Mouse (Mus musculus) Patski (cell line): ENCODE results near the gene Fam129a. TPM values are rescaled to one million over a fixed set of nuclear protein-coding genes. Genes with fewer than 3 reads are reported as not detected.
"Not testable (repeated sequence)": the region's sequence is repeated elsewhere in the genome, so short reads cannot be mapped to it uniquely, and the experiment has no call there.

Experiments used
- ATAC-seq: fragments of 100-300 bp; one replicate; pipeline ENCODE4 v1.8.0; 2021
- CTCF ChIA-PET: fragments of 350-600 bp; sonication (Branson Sonifier 250); formaldehyde crosslinking; loops from one replicate; lab custom pipeline; 2022; ENCODE audit warnings: inconsistent platforms; lab: Charles Lee
- POLR2A ChIA-PET: fragments of 350-600 bp; sonication (Branson Sonifier 250); formaldehyde crosslinking; loops from one replicate; lab custom pipeline; 2022; ENCODE audit warnings: antibody characterized with exemption, inconsistent platforms; lab: Charles Lee
- DNase-seq: peaks from one replicate; pipeline ENCODE4 v3.0.0-alpha.2; 2011; ENCODE audit warnings: low read depth, low spot score
- H3K27me3 ChIP-seq: fragments of 371-371 bp; one replicate; pipeline ENCODE4 v1.5.1; 2021
- CTCF ChIP-seq: fragments of 100-300 bp; IDR thresholded peaks from one replicate; pipeline ENCODE4 v1.5.1; 2021
- in situ Hi-C: fragments of 300-500 bp; cut with MboI; formaldehyde crosslinking; loops from 3 replicates; pipeline ENCODE4 v1.11.1; 2018; ENCODE audit warnings: low pct_unique_long_range_greater_than_20kb, mixed read lengths
- polyA plus RNA-seq: library from polyadenylated mRNA; unstranded; gene quantifications from one replicate; pipeline ENCODE4 v1.2.3, GENCODE M21; 2021

Fam129a gene
- polyA plus RNA-seq, 1 experiment from 2014 or later, result 0.27 TPM

DNA sequence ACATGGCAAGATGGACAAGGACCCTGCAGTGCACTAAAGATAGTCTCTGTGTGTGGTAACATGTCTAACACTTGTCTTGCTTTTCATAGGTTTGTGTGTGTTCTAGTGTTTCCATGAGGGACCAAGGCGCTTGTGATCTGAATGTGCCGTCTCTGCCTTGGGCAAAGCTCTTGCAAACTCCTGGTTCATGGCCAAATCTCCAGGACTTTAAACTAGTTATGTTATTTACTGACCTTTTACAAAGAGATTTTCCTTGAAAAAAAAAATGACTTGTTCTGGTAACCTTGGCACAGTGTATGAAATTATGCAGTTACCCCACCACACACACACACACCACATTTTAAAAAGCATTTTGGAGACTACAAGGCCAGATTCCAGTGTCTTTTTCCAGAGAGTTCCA lies 149.6 kb downstream of the Fam129a start:
- DNase-seq (no peak), ATAC-seq (no peak)
- no peaks in the 10 kb centered on the region for H3K27me3 ChIP-seq
- no peak for TF ChIP-seq CTCF
- CTCF ChIA-PET, result no interaction called here
- in situ Hi-C loops, result loop anchor here (25.0 kb wide), 1 partner anchor 683 kb away; no protein-coding TSS in a partner anchor
- POLR2A ChIA-PET, result no interaction called here

DNA sequence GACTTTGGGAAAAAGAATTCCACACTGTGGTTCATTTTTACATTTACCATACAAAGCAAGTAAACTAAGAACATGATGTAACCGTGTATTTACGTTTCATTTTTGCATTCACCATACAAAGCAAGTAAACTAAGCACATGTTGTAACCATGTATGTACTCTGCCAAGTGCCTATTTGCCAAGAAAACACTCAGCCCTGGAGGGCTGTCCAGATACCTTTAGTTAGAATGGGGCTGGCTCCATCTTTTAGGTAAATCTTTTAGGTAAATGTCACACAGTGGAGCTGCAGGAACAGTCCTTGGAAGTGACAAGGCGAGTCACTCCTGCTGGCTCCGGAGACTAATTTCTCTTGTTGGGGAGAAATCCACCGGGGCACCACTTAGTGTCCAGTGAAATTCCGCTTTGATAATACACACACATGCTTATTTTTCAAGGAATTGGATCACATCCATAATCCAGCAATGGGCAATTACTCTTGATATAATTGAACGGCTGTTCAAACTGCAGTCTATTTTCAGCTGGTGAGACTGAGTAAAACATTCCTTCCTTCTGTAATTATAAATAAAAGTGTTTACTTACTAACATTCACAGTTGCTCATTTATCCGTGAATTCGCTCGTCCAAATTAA lies 150.5 kb downstream of the Fam129a start:
- no peak for TF ChIP-seq CTCF
- in situ Hi-C loops, result loop anchor here (25.0 kb wide), 1 partner anchor 684 kb away; no protein-coding TSS in a partner anchor
- ChIA-PET CTCF (no interaction called here), POLR2A (no interaction called here)
- H3K27me3 ChIP-seq, result no peaks in the 10 kb centered on the region
- no peak for ATAC-seq
- no peak for DNase-seq

DNA sequence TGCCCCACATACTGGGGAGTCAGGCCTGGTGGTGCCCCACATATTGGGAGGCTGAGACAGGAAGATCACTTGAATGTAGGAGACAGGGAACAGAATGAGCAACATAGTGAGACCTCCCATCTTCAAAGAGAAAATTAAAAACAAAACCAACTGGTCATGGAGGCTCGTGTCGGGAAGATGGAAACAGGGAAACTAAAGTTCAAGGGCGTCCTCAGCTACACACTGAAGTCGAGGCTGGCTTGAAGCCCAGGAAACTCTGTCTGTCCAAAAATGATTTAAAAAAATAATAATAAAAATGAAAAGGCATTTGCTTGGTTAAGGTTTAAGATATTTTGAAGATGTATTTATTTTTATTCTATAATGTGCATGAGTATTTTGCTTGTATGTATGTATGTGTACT lies 152.8 kb downstream of the Fam129a start:
- no peak for ATAC-seq
- in situ Hi-C loops, result loop anchor here (25.0 kb wide), 1 partner anchor 686 kb away; no protein-coding TSS in a partner anchor
- CTCF ChIA-PET, result interaction anchor here (1.3 kb wide), 1 partner anchor 31 kb away, joined by 3 read pairs; no protein-coding TSS in a partner anchor
- H3K27me3 ChIP-seq, result no peaks in the 10 kb centered on the region
- DNase-seq, result no peak
- POLR2A ChIA-PET, result no interaction called here
- no peak for TF ChIP-seq CTCF

DNA sequence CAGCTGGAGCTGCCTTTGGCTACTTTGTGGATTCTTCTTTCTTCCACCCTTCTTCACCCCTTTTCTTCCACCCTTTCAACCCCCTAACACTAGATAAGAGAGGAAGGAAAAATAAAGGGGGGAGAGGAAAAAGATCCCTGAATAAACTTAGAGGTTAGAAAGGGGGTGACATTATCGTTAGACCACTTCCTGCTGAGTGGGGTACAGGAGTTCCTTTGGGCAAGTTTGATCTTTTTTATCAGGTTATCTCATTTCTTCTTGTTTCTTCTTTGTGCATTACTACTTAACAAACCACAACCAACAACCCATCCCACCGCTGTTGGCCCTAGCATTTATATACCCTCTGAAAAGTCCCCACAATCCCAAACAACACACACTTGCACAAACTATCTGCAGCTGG lies 154.6 kb downstream of the Fam129a start:
- no peak for TF ChIP-seq CTCF
- CTCF ChIA-PET, result no interaction called here
- ATAC-seq (no peak), DNase-seq (no peak)
- H3K27me3 ChIP-seq, result no peaks in the 10 kb centered on the region
- POLR2A ChIA-PET, result no interaction called here
- in situ Hi-C loops, result no loop called here

DNA sequence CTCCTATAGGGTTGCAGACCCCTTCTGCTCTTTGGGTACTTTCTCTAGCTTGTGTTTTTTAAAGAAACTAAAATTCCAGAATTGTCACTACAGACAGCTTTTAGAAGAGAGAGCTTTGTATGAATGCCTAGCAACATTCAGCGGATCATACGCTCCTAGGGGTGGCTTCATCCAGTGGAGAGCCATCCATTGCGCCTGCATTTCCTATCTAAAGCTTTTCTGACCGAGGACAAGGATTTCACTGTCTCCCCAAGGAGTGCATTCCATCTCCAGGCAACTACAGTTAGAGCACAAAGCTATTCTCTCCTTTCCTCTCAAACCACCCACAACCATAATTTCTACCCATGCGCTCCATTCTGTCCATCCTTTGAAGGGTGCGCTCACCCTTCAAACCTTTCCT lies 155.4 kb downstream of the Fam129a start:
- in situ Hi-C loops, result no loop called here
- H3K27me3 ChIP-seq, result no peaks in the 10 kb centered on the region
- POLR2A ChIA-PET, result no interaction called here
- no peak for TF ChIP-seq CTCF
- ATAC-seq (no peak), DNase-seq (no peak)
- CTCF ChIA-PET, result no interaction called here

DNA sequence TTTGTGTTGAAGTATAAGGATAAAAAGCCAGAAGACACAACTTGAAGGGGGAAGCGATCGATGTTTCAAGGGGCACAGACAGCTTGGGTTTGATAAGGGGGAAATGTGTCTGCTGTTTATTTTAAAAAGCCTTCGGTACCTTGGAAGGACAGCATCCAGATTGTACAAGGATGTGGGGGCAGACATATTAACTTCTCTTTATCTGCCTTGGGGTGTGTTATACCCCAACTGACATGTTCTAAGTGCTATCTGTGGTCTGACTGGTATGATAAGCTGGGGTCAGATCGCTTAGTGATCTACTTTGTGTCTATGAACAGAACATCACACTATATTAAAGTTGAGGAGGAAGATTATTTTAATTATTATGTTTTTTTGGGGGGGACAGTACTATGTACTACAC lies 157.2 kb downstream of the Fam129a start:
- DNase-seq (no peak), ATAC-seq (no peak)
- ChIA-PET CTCF (interaction anchor here (0.8 to 1.1 kb wide), 2 partner anchors 12 to 164 kb away, joined by 3 read pairs; no protein-coding TSS in a partner anchor), POLR2A (no interaction called here)
- no peaks in the 10 kb centered on the region for H3K27me3 ChIP-seq
- TF ChIP-seq CTCF, result no peak
- in situ Hi-C loops, result no loop called here

DNA sequence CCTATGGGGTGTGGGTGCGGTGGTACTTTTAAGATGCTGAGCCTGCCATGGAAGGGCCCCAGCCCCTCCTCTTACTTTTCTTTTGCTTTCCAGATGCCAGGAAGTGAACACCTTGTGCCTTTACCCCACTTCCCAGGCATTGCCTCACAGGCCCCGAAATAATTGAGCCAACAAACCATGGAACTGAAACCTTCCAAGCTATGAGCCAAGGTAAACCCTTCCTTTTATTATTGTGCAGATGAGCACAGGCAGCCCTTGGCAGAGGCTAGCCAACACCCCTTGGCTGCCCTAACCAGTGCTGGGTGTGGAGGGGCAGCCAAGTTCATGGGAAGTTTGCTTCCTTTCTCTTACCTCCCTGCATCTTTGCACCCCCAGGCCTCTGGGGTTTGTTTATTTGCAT lies 166.2 kb downstream of the Fam129a start:
- in situ Hi-C loops, result no loop called here
- POLR2A ChIA-PET, result no interaction called here
- no peaks in the 10 kb centered on the region for H3K27me3 ChIP-seq
- no peak for TF ChIP-seq CTCF
- ATAC-seq, result no peak
- no peak for DNase-seq
- CTCF ChIA-PET, result no interaction called here

DNA sequence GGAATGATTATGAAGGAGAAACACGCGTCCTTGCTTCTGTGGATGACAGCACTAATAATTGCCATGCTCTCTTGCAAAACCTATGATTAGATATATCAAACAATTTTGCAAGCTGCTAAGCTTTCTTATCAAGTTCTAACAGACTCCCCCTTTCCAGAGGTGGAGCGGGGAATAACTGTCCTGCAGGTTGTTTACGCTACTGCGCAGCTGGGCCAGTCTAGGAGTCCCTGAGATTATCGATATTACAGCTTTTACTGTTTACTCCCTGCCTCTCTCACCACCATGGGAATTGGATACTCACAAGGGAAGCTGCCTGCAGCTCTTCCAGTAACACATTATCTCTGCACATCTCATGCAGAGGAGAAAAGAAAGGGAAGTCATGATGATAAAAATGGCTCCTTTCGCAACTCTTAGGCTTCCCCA lies 170.2 kb downstream of the Fam129a start:
- ATAC-seq (no peak), DNase-seq (no peak)
- no peaks in the 10 kb centered on the region for H3K27me3 ChIP-seq
- POLR2A ChIA-PET, result interaction anchor here (0.9 kb wide), 1 partner anchor 13 kb away, joined by 6 read pairs; no protein-coding TSS in a partner anchor
- in situ Hi-C loops, result no loop called here
- CTCF ChIA-PET, result interaction anchor here (1.0 kb wide), 1 partner anchor 303 kb away, joined by 3 read pairs; no protein-coding TSS in a partner anchor
- no peak for TF ChIP-seq CTCF

DNA sequence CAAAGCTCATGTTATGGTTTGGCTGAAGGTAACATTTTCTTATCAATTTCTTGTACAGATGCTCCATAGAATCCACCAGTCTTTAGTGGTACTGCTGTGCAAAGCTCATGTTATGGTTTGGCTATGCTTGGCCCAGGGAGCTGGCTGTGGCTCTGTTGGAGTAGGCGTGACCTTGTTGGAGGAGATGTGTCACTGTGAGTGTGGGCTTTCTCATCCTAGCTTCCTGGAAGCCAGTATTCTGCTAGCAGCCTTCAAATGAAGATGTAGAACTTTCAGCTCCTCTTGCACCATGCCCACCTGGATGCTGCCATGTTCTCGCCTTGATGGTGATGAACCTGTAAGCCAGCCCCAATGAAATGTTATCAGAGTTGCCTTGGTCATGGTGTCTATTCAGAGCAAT lies 178.9 kb downstream of the Fam129a start:
- CTCF ChIA-PET, in situ Hi-C loops, ATAC-seq, H3K27me3 ChIP-seq, DNase-seq, POLR2A ChIA-PET: not testable (repeated sequence)

DNA sequence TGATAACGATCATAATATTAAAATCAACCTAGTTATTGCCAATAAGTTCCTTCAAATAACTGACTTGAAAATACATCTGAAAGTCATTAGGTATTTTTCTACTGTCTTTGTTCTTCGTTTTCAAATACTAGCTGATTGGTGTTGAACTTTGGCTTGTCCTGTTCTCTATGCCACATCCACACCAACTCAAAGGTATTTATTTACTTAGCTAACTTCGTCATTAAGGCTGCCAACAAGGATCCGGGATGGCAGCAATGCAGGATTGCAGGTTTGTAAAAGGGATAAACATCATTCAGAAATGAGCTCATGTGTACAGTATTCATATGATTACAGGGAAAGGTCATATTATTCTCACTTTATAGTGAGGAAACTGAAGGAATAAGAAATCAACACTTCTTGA lies 182.0 kb downstream of the Fam129a start:
- ChIA-PET CTCF (interaction anchor here (0.9 to 1.6 kb wide), 3 partner anchors 11 to 19 kb away, joined by 3 to 4 read pairs (median 3); no protein-coding TSS in a partner anchor), POLR2A (no interaction called here)
- in situ Hi-C loops, result no loop called here
- no peak for TF ChIP-seq CTCF
- H3K27me3 ChIP-seq, result no peaks in the 10 kb centered on the region
- no peak for DNase-seq
- no peak for ATAC-seq

DNA sequence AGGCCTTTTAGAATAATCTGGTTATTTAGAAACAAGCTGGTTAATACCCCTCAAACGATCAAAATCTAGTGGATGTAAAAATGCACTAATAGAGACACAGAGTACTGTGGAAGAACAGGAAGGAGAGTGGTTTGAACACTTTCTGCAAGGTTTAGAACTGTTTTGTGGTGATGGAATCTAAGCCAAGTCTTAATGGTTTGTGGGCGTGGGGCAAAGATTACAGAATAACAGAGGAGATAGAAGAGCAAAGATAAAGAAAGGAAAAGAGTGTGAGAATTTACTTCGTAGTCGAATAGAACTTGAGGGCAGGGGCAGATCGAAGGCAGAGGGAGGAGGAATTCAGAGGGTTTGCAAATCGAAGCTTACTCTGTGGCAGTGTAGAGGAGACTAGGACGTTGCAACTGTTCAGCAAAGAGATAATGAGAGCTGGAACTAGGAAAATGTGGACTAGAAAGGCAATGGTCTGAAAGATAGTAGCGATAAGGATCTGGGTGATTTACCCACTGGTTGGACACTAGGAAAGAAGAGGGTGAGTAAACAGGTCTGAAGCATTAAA lies 182.5 kb downstream of the Fam129a start:
- DNase-seq, result no peak
- ATAC-seq, result no peak
- no peaks in the 10 kb centered on the region for H3K27me3 ChIP-seq
- no peak for TF ChIP-seq CTCF
- in situ Hi-C loops, result no loop called here
- ChIA-PET CTCF (interaction anchor here (0.9 to 1.1 kb wide), 2 partner anchors 16 to 19 kb away, joined by 3 to 4 read pairs; no protein-coding TSS in a partner anchor), POLR2A (no interaction called here)
